21 mouse cellular contexts compared by ENCODE assay signal in genomic region chr14:103385084-103385610, GRCm38 (mm10). TPM values are rescaled to one million over a fixed set of nuclear protein-coding genes. Genes with fewer than 3 reads are reported as not detected.
DNase-seq lines count a peak whose midpoint lies in the region; ATAC-seq and TF ChIP-seq lines count a peak whose summit lies in the region.
"Had no signal": no experiment of that assay in that cellular context is flagged by ENCODE, and none has a peak within 500 bp of the region (broad histone marks: within the 10 kb centered on the region; RNA-seq: fewer than 3 reads in every experiment).

No protein-coding gene starts in this region.

- peak; percentile 10 for DNase-seq in kidney, adult 2 months
- peak; percentile 21 to 33 for DNase-seq in layer of hippocampus, adult 8-10 months (ENCODE audit: low spot score in 2 of 2)
- DNase-seq in thymus, adult 2 months, result no peak
- no peak for DNase-seq in adrenal gland, postnatal 36 days
- DNase-seq in left cerebral cortex, adult 18-20 months (ENCODE audit: low spot score in 2 of 2), result no peak
- DNase-seq: adrenal gland, postnatal 10 days; cerebellum, adult 2 months; gastrocnemius, postnatal 36 days; heart, postnatal 10 days; thymus, postnatal 25 days had no signal

- no peaks in the 10 kb centered on the region for H3K9me3 ChIP-seq in kidney, embryonic 14.5 days (ENCODE audit: control insufficient read depth, low read length)
- H3K9me3 ChIP-seq: embryonic facial prominence, embryonic 12.5 days; limb, embryonic 15.5 days; megakaryocyte, embryonic 14.5 days; midbrain, embryonic 15.5 days had no signal

- H3K9ac ChIP-seq in kidney, embryonic 14.5 days (ENCODE audit: low read depth, low read length), result no peak overlapping the region
- H3K9ac ChIP-seq: embryonic facial prominence, embryonic 12.5 days; limb, embryonic 15.5 days; midbrain, embryonic 15.5 days had no signal

- TF ChIP-seq CTCF in kidney, adult 2 months (conservative IDR thresholded peaks at IDR 0.05; ENCODE audit: insufficient read depth, insufficient read length, low read depth, low read length), result no peak
- no peak for TF ChIP-seq CTCF in thymus, adult 2 months (IDR thresholded peaks at IDR 0.05; ENCODE audit: borderline replicate concordance, control insufficient read depth, extremely low read depth, insufficient read depth, low read length, poor library complexity)

- no peak for TF ChIP-seq POLR2A in kidney, adult 2 months (IDR thresholded peaks at IDR 0.05; ENCODE audit: low read depth, low read length)
- TF ChIP-seq POLR2A in thymus, adult 2 months (IDR thresholded peaks at IDR 0.05; ENCODE audit: control insufficient read depth, extremely low read depth, insufficient read depth, low read length, poor library complexity), result no peak

- WGBS in kidney, adult 2 months, result 86% methylated on average over 13 of the region's 13 CpGs
- WGBS in kidney, embryonic 14.5 days, result 88% methylated on average over 13 of the region's 13 CpGs
- 96% methylated on average over 13 of the region's 13 CpGs for WGBS in thymus, adult 2 months

- no peaks in the 10 kb centered on the region for H3K36me3 ChIP-seq in kidney, adult 2 months (ENCODE audit: control insufficient read depth, insufficient read depth, low read length)
- no peaks in the 10 kb centered on the region for H3K36me3 ChIP-seq in kidney, embryonic 14.5 days (ENCODE audit: control insufficient read depth, insufficient read depth, low read length)
- H3K36me3 ChIP-seq in thymus, adult 2 months (ENCODE audit: control insufficient read depth, insufficient read depth, low read length), result no peaks in the 10 kb centered on the region
- H3K36me3 ChIP-seq: embryonic facial prominence, embryonic 12.5 days; limb, embryonic 15.5 days; midbrain, embryonic 15.5 days had no signal

- no peak overlapping the region for H3K27ac ChIP-seq in kidney, adult 2 months (ENCODE audit: insufficient read depth, low read depth, low read length)
- H3K27ac ChIP-seq in kidney, embryonic 14.5 days (ENCODE audit: low read depth, low read length), result no peak overlapping the region
- no peak overlapping the region for H3K27ac ChIP-seq in thymus, adult 2 months (ENCODE audit: control insufficient read depth, insufficient read depth, low read length)
- H3K27ac ChIP-seq: embryonic facial prominence, embryonic 12.5 days; limb, embryonic 15.5 days; midbrain, embryonic 15.5 days had no signal

- no peak overlapping the region for H3K4me3 ChIP-seq in kidney, adult 2 months (ENCODE audit: insufficient read depth, low read depth, low read length)
- no peak overlapping the region for H3K4me3 ChIP-seq in kidney, embryonic 14.5 days (ENCODE audit: low read length)
- H3K4me3 ChIP-seq in thymus, adult 2 months (ENCODE audit: control insufficient read depth, insufficient read depth, low read length), result no peak overlapping the region
- H3K4me3 ChIP-seq: embryonic facial prominence, embryonic 12.5 days; erythroblast, embryonic 14.5 days; limb, embryonic 15.5 days; megakaryocyte, embryonic 14.5 days; midbrain, embryonic 15.5 days had no signal

- no peak overlapping the region for H3K4me2 ChIP-seq in kidney, embryonic 14.5 days (replicated peaks; ENCODE audit: low read depth, low read length)
- H3K4me2 ChIP-seq: embryonic facial prominence, embryonic 12.5 days; heart, embryonic 11.5 days; limb, embryonic 15.5 days; midbrain, embryonic 15.5 days had no signal

- no peaks in the 10 kb centered on the region for H3K4me1 ChIP-seq in kidney, adult 2 months (ENCODE audit: control insufficient read depth, insufficient read depth, low read length)
- no peaks in the 10 kb centered on the region for H3K4me1 ChIP-seq in kidney, embryonic 14.5 days (ENCODE audit: control insufficient read depth, insufficient read depth, low read length)
- no peaks in the 10 kb centered on the region for H3K4me1 ChIP-seq in thymus, adult 2 months (replicated peaks; ENCODE audit: control insufficient read depth, insufficient read depth, low read length)
- H3K4me1 ChIP-seq: embryonic facial prominence, embryonic 12.5 days; limb, embryonic 15.5 days; megakaryocyte, embryonic 14.5 days; midbrain, embryonic 15.5 days had no signal

- no peak for ATAC-seq in kidney, embryonic 14.5 days (ENCODE audit: low FRiP score, low TSS enrichment)
- 0 out of 2 replicates have a peak, but pooled peaks have one; percentile 15 for ATAC-seq in common myeloid progenitor, adult 5-6 weeks (replicated peaks; ENCODE audit: low read depth, poor library complexity, severe bottlenecking)
- ATAC-seq in megakaryocyte progenitor cell, adult 5-6 weeks (replicated peaks; ENCODE audit: poor library complexity), result peak; percentile 61
- ATAC-seq: forebrain, embryonic 16.5 days; lung, postnatal 0 days; midbrain, embryonic 15.5 days had no signal

- H3K27me3 ChIP-seq in kidney, adult 2 months (replicated peaks; ENCODE audit: control insufficient read depth, insufficient read depth, low read length), result no peaks in the 10 kb centered on the region
- no peaks in the 10 kb centered on the region for H3K27me3 ChIP-seq in kidney, embryonic 14.5 days (ENCODE audit: control insufficient read depth, insufficient read depth, low read length)
- H3K27me3 ChIP-seq in thymus, adult 2 months (ENCODE audit: control insufficient read depth, insufficient read depth, low read length), result no peaks in the 10 kb centered on the region
- H3K27me3 ChIP-seq: embryonic facial prominence, embryonic 12.5 days; limb, embryonic 15.5 days; megakaryocyte, embryonic 14.5 days; midbrain, embryonic 15.5 days had no signal

RNA-seq across cellular contexts. Expression of gene Mycbp2, which starts 38.5 kb away (rescaled TPM):
- polyA plus RNA-seq in kidney, adult 2 months (2012; rRNA removed), result 15.3 and 17.8 TPM in 2 replicates
- polyA plus RNA-seq in kidney, embryonic 14.5 days (2014; fragmentation: Nextera tagmentation; extraction: Ambion mirVana), result 23.2 and 26.1 TPM in 2 replicates
- total RNA-seq in common myeloid progenitor, adult 5-6 weeks (2017), result 70.1 and 74.2 TPM in 2 replicates
- 100 to 1,000 TPM; 148 to 185 (median 165) TPM for total RNA-seq in layer of hippocampus, adult 8-10 months (2022)
- 55.8 and 66.9 TPM in 2 replicates for total RNA-seq in megakaryocyte progenitor cell, adult 5-6 weeks (2015)
- 43.9 and 51.3 TPM in 2 replicates for total RNA-seq in megakaryocyte progenitor cell, adult 5-6 weeks (2017)
- polyA plus RNA-seq in thymus, adult 2 months (2012; rRNA removed), result 36.1 and 37.9 TPM in 2 replicates
- total RNA-seq in adrenal gland, postnatal 36 days (2021), result 10 to 100 TPM; 58.2 to 63.8 TPM
- 100 to 1,000 TPM; 158 to 160 TPM for total RNA-seq in left cerebral cortex, adult 18-20 months (2021)

Comparison
In these comparisons a context has a peak if more than half of its experiments do, and no peak if none do; other contexts are left out.
1. DNase-seq: peak in kidney, adult 2 months (single experiment) and layer of hippocampus, adult 8-10 months (2 of 2); none in thymus, adult 2 months (single experiment), adrenal gland, postnatal 36 days (0 of 2) and left cerebral cortex, adult 18-20 months (0 of 2).